Mouse (Mus musculus) lung, postnatal 14 days (tissue): ENCODE data around the gene Ints11.

Source experiments
- DNase-seq: peaks from one replicate; pipeline ENCODE4 v3.0.0; 2021

Gene Ints11

DNA sequence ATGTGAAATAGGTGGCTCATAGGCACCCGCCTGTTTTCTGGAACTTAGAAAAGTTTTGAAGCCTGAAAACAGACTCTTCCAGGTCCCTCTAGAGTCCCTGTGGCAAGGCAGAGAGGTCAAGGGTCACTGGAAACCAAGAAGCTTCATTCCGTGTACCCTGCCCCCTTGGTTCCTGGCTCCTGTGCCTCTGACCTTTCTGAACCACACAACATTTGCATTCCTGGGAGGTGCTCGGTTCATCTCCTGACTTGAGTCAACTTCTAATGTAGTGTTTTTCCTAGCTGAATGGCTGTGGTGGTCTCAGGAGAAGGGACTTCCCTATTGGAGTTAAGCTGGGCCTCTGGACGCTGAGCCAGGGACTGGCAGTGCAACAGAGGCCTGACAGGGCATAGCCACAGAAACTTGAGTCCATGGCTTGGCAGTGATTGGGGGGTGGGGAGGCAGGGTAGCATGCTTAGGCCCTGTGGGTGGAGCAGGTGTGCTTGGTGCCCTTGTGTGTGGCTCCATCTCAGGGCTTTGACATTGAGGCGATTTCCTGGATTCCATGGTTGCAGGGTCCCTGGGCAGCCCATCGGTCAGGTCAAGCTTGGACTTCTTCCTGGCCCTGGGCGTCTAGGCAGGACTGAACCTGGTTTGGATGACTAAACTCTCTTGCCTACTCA lies 20.8 kb upstream of the Ints11 start:
- no peak for DNase-seq

DNA sequence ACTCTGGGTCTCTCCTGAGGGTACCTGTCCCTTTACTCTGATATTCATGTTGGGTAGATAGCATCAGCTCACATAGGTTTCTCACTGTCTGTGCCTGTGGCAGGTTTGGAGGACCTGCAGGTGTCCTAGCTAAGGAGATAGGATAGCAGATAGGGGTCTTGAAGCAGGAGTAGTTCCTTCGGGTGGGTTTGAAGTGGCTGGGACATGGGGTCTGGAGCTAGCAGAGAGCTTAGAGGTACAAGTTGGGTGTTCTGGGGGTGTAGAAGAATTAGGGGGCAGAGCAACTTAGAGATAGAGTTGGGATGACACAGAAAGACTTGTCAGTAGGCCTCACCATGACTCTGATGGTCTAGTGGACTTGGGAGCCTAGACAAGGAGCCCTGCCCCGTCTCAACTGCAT lies 20.0 kb upstream of the Ints11 start:
- DNase-seq: no peak

DNA sequence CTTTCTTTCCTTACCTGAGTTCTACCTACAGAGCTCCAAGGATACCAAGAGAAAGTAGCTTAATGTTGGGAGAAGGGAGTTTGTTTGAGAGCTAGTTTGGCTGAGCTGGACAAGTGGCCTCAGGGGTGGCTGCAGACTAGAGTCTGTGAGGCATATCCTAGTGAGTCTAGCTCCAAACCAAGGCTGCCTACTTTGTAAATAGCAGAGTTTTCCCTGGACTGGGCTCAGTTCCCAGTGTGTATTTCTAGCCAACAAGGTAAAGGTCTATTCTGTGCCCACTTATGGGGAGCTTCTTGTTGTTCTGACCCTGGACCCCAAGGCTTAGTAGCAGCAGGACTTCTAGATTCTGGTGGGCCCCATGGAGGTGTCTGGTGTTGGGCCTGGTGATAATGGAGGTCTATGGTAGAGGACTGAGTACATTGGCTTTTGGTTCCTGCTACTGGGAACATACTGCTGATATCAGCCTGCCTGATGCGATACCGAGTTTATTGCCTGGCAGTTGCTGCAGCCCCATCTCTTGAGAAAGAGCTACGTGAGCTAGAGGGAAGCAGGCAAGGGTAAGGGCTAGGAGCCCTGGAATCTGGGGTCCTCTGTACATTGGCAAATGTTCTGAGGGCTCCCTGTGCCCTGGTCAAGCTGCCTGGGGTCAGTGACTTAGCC lies 19.4 kb upstream of the Ints11 start:
- no peak for DNase-seq

DNA sequence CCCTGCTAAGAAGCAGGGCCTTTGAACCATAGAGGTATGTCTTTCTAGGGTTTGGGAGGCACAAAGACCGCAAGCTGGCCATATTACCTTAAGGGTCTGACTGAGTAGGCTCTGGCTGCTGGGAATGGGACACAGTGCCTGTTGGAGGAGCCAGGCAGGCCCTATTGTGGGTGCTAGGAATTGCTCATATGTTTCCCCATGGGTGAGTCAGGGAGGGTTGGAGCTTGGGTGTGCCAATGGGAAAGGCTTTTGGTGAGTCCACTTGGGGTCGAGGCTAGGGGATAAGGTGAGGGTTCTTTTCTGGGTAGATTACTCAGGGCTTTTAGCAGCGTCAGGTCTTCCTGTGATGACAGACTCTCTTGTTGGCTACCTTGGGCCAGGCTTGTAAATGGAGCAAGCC lies 18.0 kb upstream of the Ints11 start:
- no peak for DNase-seq

DNA sequence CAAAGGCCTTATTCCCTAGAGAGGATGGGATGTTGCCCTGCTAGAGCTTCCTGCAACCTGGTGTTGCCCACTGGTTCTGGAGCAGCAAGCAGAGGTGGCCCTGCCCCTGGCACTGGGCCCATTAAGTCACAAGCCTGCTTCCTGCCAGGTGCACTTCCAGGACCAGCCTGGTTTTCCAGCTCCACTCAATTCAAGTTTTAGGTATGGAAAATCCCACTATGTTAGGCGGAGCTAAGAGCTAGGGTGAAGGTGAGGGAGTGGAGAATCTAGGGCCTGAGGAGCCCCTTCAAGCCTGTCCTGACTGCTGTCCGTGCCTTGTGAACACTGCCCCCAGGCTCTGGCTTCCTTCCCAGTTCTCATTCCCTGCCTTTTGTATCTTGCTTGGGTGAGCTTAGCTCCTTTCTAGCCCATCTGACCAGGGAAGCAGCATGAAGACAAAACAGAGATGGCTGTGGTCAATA lies 17.4 kb upstream of the Ints11 start:
- DNase-seq: no peak

DNA sequence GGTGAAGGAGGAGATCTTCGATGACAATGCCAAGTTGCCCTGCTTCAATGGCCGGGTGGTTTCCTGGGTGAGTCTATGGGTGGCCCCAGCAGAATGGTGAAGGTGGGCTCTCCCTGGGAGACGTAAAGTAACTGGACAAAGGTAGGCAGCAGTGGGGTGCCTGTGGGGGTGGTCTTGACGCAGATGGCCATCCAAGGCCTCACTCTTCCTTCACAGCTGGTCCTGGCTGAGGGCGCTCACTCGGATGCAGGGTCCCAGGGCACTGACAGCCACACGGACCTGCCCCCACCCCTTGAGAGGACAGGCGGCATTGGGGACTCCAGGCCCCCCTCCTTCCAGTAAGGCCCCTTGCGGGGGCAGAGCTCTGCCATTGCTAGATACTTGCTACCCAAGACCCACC lies 15.9 kb upstream of the Ints11 start:
- DNase-seq: no peak

DNA sequence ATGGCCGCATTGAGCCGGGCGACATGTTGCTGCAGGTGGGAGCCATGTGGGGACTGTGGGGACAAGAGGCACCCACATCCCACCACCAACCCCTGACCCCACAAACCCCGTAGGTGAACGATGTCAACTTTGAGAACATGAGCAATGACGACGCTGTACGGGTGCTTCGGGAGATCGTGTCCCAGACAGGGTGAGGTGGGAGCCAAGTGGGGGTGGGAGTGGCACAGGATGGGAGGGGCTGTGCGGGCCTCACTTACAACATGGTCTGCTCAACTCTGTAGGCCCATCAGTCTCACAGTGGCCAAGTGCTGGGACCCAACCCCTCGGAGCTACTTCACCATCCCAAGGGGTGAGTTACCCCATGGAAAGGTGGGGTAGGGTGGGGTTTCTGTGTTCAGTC lies 14.4 kb upstream of the Ints11 start:
- no peak for DNase-seq

DNA sequence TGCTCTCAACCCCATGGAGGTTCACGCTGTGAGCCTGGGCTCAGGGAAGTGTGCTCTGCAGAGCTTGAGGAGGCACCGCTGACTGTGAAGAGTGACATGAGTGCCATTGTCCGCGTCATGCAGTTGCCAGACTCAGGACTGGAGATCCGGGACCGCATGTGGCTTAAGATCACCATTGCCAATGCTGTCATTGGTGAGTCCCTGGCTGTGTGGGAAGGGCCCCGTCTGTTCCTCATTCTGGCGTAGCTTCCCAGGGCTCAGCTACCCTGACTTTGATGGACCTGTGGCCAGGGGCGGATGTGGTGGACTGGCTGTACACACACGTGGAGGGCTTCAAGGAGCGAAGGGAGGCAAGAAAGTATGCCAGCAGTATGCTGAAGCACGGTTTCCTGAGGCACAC lies 13.3 kb upstream of the Ints11 start:
- no peak for DNase-seq

DNA sequence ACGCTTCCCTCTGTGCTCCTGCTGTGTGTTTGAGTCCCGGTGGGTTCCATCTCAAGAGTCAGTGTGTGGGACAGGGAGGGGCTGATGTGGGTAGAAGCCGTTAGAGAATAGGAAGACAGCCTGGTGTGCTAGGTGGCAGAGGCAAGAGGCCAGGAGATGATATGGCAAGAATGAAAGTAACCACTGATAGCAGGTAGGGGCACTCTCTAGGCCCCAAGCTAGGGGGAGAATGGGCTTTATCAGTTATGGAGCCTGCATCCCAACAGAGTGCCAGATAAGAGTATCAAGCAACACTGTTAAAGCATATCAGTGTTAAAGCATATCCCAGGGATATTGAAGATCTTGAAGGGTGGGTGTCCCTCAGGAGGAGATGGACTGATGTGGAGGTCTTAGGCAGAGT lies 12.5 kb upstream of the Ints11 start:
- no peak for DNase-seq

DNA sequence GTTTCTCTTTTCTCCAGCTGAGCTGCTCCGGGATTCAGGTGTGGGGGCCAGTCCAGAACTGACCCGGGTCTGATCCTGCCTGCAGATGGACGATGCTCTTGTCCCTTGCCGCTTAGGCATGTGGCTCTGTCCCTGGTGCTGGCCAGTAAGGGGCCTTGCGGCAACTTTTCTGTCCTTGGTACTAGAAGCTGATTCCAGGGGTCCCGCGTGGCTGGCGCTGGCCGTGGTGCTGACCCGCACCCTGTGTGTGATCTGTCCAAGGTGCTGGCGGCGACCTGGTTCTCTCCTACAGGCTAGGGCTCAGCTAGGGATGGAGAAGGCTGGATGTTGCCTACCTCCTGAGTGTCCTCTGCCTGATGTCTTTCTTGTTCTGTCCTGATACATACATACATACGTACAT lies 10.0 kb upstream of the Ints11 start:
- peak; percentile 51 for DNase-seq

DNA sequence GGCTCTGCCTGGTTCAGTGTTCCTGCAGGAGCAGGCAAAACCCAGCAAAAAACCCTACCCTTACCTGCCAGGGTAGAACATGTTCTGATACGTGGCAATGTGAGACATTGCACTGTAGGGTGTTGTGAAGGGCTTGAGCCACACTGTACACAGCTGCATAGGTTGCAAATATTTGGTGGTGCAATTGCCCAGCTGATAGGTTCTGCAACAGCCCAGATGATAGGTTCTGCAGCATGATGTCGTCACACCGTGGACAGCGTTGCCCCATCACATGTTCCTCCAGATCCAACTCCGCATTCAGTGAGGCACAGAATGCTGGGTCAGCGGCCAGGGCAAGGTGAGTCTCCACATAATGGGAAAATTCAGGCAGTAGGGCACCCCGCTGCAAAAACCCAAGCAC lies 7.6 kb upstream of the Ints11 start:
- no peak for DNase-seq

DNA sequence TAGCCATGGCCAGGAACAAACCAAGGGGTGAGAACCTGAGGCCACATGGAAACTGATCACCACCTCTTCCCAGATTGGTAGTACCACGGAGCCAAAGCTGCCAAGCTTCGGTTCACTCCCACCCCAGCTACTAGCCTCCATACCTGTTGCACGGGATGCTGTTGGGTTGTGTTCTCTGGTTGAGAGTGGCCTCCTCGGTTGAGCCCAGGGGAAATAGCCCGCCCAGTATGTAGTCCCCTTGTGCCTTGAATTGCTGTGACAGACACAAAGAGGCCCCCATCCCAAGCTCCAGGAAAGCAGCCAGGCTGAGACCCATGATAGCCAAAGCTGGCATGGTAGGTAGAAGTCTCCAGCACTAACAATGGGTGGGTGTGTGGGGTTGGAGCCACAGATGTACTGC lies 6.3 kb upstream of the Ints11 start, which contains the start of gene Tas1r3:
Gene Tas1r3 (minus strand): TSS at position 362 of the 400 bp plus-strand sequence.
- no peak for DNase-seq

DNA sequence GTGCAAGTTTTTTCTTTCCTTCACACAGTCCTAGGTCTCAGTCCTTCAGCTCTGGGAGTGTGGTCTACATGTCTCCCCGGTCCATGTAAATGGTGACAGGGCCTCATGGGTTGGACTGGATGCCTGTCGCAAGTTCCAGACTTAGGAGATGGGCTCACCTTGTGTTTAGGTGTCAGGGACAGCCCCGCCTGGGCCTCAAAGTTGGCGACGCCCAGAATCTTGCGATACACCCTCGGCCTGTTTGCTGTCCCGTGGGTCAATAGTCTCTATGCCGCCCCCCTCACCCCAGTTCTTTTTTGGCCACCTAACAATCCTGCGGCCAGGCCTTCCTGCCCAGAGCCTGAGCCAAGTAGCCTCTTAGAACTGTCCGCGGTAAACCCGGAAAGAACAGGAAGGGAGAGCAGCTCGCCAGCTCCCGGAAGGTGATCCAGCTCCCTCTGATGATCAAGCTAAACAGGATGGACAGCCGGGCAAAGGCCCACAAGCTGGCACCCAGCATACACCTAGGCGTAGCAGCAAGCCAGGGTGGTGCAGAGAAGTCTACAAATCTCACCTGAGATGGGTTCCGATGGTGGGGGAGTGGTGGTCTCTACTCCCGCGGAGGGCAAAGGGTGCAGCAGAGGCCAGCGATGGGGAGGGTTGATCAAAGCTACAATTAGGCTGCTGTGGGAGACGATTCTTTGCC lies 590 bp upstream of the Ints11 start:
- peak; percentile 30 for DNase-seq

DNA sequence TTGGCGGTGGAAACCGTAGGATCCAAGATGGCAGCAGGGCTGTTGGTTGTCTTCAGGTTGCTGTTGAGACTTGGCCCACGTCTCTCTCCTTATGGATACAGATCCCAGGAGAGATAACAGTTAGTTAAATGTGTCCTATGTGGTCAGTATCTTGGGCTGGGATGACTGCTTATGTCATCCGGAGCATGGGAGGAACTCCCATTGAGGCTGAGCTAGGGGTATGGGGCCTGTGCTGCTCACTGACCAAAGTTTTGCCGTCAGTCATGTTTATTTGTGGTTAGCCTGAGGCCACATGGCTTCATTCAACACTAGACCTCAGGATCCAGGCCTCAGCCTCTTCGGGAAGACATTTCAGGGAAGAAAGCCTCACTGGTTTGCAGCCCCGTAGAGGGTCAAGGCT lies 2.1 kb downstream of the Ints11 start:
- DNase-seq: no peak

DNA sequence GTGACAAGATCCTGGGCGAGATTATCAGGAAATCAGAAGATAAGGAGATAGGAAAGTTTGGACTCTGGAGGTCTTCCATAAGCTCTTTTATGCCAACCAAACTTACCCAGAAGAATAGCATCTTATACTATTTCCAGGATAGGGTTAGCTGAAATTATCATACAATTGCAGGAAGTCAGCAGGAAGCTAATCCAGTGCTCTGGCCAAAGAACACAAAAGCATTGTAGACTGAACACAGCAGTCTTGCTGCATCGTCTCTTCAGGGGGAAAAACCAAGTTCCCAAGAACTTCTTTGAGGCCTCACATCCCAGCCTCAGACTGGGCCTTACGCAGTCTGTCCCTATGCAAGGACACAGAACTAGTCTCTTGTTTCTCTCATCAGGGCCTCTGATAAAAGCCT lies 14.2 kb downstream of the Ints11 start:
- no peak for DNase-seq

DNA sequence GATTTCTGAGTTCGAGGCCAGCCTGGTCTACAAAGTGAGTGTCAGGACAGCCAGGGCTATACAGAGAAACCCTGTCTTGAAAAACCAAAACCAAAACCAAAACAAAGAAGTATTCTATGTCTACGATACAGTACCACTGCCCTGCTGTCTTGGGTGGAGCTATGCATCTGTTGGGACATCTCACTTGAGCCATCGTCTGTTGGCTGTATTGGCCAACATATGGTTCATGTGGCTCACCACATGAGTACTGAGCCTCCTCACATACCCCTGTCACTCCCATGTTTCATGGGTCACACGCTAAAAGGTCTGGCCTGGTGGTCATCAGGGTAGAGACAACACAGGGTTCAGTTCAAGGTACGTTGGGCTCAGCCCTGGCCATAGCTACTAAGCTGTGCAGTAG lies 17.0 kb downstream of the Ints11 start:
- no peak for DNase-seq

DNA sequence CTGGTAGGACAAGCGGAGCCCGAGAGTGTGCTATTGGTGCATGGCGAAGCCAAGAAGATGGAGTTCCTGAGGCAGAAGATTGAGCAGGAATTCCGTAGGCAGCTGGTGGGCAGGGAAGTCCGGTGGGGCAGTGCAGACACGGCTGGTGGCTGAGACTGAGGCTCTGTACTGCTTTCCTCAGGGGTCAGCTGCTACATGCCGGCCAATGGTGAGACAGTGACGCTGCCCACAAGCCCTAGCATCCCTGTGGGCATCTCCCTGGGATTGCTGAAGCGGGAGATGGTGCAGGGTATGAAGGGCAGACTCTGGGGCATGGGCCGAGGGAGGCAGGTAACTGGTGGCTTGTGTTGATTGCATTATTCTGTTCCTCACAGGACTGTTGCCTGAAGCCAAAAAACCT lies 18.3 kb downstream of the Ints11 start:
- no peak for DNase-seq

DNA sequence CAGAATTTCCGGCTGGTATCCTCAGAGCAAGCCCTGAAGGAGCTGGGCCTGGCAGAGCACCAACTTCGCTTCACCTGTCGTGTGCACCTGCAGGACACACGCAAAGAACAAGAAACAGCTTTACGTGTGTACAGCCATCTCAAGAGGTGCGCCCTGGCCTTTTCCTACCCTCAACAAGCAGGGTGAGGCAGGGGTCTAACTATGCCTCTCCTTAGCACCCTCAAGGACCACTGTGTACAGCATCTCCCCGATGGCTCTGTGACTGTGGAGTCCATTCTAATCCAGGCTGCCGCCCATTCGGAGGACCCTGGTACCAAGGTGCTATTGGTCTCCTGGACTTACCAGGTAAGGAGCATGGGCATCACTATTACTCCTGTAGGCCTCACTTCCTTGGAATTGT lies 18.8 kb downstream of the Ints11 start:
- no peak for DNase-seq

DNA sequence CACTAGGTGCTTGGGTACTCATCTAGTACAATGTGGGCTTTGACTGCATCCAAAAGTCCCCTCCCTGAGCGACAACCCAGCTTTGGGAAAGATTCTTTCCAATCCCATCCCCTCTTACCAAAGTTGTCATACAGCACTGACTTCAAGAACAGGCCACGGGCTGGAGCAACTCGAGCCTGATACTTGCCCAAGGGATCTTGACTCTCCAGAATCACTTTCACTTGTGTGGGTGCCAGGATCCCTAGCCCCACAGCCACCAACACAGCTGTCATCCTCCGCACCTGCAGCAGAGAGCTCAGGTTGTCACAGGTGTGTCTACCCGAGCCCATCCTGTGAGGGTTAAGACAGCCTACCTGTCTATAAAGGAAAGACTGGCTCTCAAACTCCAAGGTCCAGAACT lies 20.0 kb downstream of the Ints11 start:
- no peak for DNase-seq

DNA sequence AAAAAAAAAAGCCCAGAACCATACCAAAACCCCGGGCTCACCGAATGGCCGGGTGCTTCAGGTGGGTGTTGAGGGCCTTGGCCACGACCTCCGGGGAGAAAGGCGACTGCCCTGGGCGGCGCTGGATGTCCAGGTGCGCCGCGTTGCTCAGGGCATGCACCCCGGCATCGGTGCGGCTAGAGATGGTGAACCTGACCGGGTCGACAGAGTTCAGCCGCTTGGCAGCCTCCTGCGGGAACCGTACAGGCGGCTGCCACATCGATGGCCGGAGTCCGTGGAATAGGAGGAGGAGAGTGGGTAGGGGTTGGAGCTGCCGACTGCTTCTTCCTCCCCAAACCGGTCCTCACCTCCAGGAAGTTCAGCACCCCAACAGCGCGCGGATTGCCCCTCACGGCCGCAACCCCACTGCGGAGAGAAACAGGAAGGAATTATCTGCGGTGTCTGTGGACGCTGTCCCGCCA lies 21.7 kb downstream of the Ints11 start:
- DNase-seq: no peak

DNA sequence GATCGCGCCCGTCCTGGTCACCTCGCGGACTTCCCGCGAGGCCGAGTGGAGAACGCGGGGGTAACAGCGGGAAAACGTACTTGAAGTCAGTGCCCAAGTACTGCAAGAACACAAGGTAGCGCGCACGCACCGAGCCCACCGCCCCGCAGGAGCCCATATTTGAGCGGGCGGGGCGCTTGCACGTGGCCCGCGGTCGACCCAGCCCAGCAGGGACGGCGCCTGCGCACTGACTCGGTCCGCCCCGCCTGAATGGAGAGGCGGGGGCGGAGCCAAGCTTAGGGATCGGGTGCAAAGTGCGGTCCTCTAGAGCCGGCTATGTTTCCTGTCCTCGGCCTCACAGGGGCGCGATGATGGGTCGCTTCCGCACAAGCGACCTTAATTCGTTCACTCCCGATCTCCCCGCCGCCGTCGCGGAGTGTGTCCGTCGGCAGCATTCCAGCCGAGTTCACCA lies 22.2 kb downstream of the Ints11 start, which contains the start of the genes Pusl1 and Acap3:
Gene Pusl1 (minus strand): TSS at position 231 of the 451 bp plus-strand sequence.
Gene Acap3 (plus strand): TSS at position 272 of the 451 bp plus-strand sequence.
- DNase-seq: peak; percentile 98

DNA sequence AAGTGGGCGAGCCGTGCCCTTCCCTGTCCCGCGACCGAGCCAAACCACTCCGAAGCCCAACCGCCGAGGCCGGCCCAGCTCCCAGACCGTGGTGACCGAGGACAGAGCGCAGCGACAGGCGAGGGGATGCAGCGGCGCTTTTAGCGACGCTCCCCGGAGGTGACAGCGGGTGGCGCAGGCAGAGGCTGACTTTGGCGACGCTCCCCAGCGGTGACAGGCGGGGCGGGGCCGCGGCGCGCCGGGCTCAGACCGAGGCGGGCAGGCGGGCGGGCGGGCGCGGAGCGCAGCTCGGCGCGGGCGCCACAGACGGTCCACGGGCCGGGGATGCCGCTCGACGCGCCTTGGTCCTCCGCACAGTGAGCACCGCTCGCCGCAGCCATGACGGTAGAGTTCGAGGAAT lies 22.7 kb downstream of the Ints11 start:
- DNase-seq: peak; percentile 89

DNA sequence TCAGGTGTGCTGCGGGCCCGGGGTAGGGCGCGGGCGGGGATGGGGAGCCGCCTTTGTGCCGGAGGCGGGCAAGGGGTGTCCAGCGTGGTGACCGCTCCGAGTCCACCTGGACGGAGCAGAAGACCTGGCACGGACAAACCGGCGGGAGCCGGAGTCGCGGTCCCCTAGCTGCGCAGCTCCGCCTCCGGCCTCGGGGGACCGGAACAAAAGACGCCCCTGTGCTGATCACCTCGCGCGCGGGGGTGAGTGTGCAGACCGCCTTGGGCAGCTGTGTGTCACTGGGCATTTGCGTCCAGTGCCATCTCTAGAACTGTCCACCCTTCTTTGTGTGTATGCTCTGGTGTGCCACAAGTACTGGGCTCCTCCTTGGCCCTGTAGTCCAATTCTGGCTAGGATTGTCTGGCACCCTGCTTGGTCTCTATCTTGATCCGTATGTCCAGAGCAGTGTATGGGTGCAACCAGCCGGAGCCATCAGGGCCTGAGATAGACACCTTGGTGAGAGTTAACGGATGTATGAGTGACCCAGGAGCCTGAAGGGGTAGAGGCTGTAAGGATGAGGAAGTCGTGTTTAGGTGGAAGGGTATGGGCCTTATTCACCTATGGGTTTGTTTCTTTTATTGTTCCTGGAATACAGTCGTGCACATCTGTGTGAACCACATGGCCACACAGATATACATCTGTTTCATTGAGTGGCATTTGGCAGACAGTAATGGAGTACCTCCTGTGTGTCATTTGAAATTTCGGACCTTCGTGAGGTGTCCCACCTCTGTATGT lies 23.3 kb downstream of the Ints11 start:
- DNase-seq: peak; percentile 32
